In the genomic region with DNA sequence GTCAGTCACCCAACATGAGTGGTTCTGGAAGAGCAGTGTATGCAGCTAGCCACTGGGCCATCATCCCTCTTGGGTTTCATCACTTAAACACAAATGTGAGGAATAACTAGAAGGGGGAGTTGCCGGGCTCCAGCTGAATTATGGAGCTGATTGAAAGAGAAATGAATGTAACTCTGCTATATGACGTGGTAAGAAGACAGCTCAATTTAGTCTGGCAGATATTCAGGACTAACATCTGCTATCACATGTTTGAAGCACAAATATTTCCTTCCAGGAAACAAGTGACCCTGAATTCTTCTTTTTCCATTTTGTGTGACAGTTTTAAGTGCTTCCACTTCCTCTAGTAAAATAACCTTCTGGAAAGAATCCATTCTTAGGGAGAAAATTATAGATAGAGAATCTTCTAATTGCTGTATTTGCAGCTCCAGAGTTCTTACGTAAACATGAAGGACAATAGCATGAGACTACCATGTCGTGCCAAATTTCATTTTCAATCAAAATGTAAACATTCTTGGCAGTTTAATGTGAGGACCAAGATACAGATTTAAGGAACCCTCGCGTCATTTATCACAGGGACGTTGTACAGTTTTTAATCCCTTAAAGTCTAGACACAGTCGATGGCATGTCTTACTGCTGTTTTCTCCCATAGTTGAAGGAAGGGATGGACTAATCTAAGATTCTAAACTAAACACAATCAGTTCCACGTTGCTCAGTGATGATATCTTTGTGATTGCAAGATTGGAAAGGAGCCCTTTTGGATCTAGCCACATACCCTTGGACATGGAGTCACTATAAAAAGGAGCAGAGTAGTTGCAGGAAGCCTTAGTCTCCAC, we compare ENCODE assay signal across 15 mouse cellular contexts.
DNase-seq lines count a peak whose midpoint lies in the region; TF ChIP-seq lines count a peak whose summit lies in the region.
"Had no signal": no experiment of that assay in that cellular context is flagged by ENCODE, and none has a peak within 500 bp of the region (broad histone marks: within the 10 kb centered on the region; RNA-seq: fewer than 3 reads in every experiment).

No protein-coding gene starts in this region.

- H3K27ac ChIP-seq in left cerebral cortex, adult 2 months, result no peak overlapping the region
- H3K27ac ChIP-seq: heart, embryonic 15.5 days; hindbrain, embryonic 10.5 days; intestine, embryonic 15.5 days; liver, embryonic 14.5 days had no signal

- no peak overlapping the region for H3K4me3 ChIP-seq in left cerebral cortex, adult 2 months
- H3K4me3 ChIP-seq: heart, embryonic 15.5 days; hindbrain, embryonic 10.5 days; intestine, embryonic 15.5 days had no signal

- no peak for TF ChIP-seq CTCF in left cerebral cortex, adult 2 months (IDR thresholded peaks at IDR 0.05)

- intact Hi-C loops in left cerebral cortex, adult 2 months (cut with DNase I), result no loop called here

- DNase-seq in heart, adult 11 months, result peak; percentile 87
- no peak for DNase-seq in heart, postnatal 4 days
- DNase-seq in kidney, postnatal 10 days, result peak; percentile 19
- DNase-seq in kidney, adult 18-20 months, result no peak
- DNase-seq in lung, postnatal 36 days, result peak; percentile 11
- DNase-seq in lung, postnatal 25 days (ENCODE audit: low spot score), result no peak
- DNase-seq in left cerebral cortex, adult 2 months (ENCODE audit: extremely low spot score in 1 of 2, low spot score in 2 of 2), result no peak
- DNase-seq: adrenal gland, postnatal 25 days; cerebellum, adult 9-10 months; kidney, postnatal 4 days; right cerebral cortex, postnatal 4 days had no signal

Comparison
In these comparisons a context has a peak if more than half of its experiments do, and no peak if none do; other contexts are left out.
1. DNase-seq: peak in heart, adult 11 months (single experiment), kidney, postnatal 10 days (single experiment) and lung, postnatal 36 days (single experiment); none in heart, postnatal 4 days (single experiment), kidney, adult 18-20 months (single experiment), lung, postnatal 25 days (single experiment) and left cerebral cortex, adult 2 months (0 of 2).